ENCODE assay signal across 15 mouse cellular contexts in the genomic region with DNA sequence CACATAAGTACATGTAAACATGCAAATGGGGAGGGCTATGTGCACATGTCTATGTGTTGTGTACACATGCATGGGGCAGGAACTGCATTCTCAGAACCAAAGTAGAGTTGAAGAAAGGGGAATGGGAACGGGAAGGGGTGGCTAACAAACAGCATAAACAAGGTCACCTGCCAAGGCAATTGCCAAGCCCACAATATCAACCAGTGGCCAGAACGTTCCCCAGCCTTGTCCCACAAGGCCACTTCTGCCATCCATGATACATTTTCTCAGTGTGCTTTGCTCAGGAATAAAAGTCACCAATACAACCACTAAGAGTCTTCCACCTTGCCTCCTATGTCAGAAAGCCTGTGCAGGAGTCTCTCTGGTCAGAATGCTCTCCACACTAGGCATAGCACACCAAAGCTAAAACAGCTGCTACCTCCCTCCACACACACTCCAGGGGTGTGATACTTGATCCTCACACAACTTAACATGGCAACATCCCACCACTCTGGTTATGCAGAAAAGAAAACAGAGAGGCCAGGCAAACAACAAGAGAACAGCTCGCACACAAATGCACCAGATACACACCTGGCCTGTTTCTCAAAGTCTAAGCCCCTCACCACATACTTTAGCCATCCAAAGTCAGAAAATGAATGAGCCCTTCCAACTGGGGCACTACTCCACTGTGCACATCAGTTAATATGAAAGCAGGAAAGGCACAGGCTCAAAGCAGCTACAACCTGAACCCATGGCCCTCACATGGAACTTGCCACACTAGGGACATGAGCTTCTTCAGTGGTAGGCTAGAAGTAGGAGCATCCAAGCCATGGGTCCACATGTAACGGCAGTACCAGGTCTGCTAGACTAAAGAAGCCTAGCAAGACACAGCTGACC. TPM values are rescaled to one million over a fixed set of nuclear protein-coding genes. Genes with fewer than 3 reads are reported as not detected.
A peak's percentile ranks its signal among the peaks of the same experiment; 100 is the strongest.
DNase-seq lines count a peak whose midpoint lies in the region.
"Had no signal": no experiment of that assay in that cellular context is flagged by ENCODE, and none has a peak within 500 bp of the region (broad histone marks: within the 10 kb centered on the region; RNA-seq: fewer than 3 reads in every experiment).

No protein-coding gene starts in this region.

- peak; percentile 70 for DNase-seq in adrenal gland, adult 8-10 months
- DNase-seq in adrenal gland, adult 18-20 months (ENCODE audit: low spot score in 2 of 2), result no peak
- DNase-seq in adrenal gland, postnatal 10 days, result peak; percentile 53
- DNase-seq in adrenal gland, postnatal 14 days, result peak; percentile 70
- no peak for DNase-seq in testis, postnatal 14 days (ENCODE audit: low spot score)
- DNase-seq in urinary bladder, adult 2 months (ENCODE audit: low spot score), result no peak
- DNase-seq: cerebellum, adult 11 months; cerebellum, adult 2 months; cerebellum, postnatal 25 days; forebrain, postnatal 0 days; gastrocnemius, adult 2 months; gastrocnemius, postnatal 14 days; heart, adult 18-20 months; heart, postnatal 10 days; heart, postnatal 4 days had no signal

RNA-seq across cellular contexts. Expression of a gene that starts 26.4 kb away (rescaled TPM):
- 100 to 1,000 TPM in 2 of 4 experiments, 10 to 100 TPM in 2; 94.2 to 128 (median 101) TPM for total RNA-seq in adrenal gland, adult 8-10 months (2022)
- total RNA-seq in adrenal gland, adult 18-20 months (2021), result 10 to 100 TPM; 45.9 to 95.4 TPM
- 10 to 100 TPM; 55.3 to 74.5 TPM for total RNA-seq in adrenal gland, postnatal 10 days (2021)
- total RNA-seq in adrenal gland, postnatal 14 days (2021), result 70.1 and 70.3 TPM in 2 replicates
- polyA plus RNA-seq in urinary bladder, adult 2 months (2012; rRNA removed), result 15.4 and 17.5 TPM in 2 replicates

Comparison
In these comparisons a context has a peak if more than half of its experiments do, and no peak if none do; other contexts are left out.
1. DNase-seq: peak in adrenal gland, adult 8-10 months (single experiment), adrenal gland, postnatal 10 days (single experiment) and adrenal gland, postnatal 14 days (single experiment); none in adrenal gland, adult 18-20 months (0 of 2), testis, postnatal 14 days (single experiment) and urinary bladder, adult 2 months (single experiment).